Mouse (Mus musculus): ENCODE measurements around the gene Slc25a48.

DNA sequence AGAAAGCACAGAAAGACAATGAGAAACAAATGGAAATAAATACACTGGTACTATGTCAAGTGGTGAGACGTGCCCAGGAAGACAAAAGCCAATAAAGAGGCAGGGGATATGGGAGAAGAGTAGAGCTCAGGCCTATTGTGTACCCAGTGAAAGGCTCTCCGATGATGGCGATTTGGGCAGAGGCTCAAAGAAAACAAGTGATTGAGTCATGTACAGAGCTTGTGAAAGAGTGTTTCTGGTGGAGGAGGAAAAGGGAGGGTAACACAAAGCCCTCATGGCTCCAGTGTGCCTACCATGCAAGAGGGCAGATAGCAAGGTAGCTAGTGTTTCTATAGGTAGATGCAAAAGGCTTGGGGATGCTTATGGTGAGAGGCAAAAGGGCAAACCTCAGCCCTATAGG is 56.3 kb downstream of the Slc25a48 start:
- TF ChIP-seq CTCF (IDR thresholded peaks at IDR 0.05; ENCODE audit: low read depth) = no peak
- no peak for TF ChIP-seq EP300 (optimal IDR thresholded peaks at IDR 0.05)

Data from stomach, postnatal 0 days (tissue).